Mouse (Mus musculus) stomach, embryonic 15.5 days (tissue): ENCODE data around the gene Gnb1l. TPM values are rescaled to one million over a fixed set of nuclear protein-coding genes. Genes with fewer than 3 reads are reported as not detected.
A peak's percentile ranks its signal among the peaks of the same experiment; 100 is the strongest.

Source experiments
- ATAC-seq: fragments of 200-750 bp; cut with Nextera tagmentation; 2 replicates; pipeline ENCODE4 v1.8.0; 2017; ENCODE audit warnings: low read depth, moderate number of reproducible peaks, moderate TSS enrichment; ENCODE audit not compliant: insufficient read depth, low FRiP score
- H3K27ac ChIP-seq: fragments of 300-500 bp; sonication (generic); 2 replicates; pipeline ENCODE4 v1.5.1; 2015; ENCODE audit warnings: mild to moderate bottlenecking, inconsistent platforms
- H3K27me3 ChIP-seq: fragments of 300-500 bp; sonication (generic); replicated peaks from 2 replicates; pipeline ENCODE4 v1.6.1; 2015; ENCODE audit warnings: inconsistent platforms
- H3K36me3 ChIP-seq: fragments of 300-500 bp; sonication (generic); 2 replicates; pipeline ENCODE4 v1.6.1; 2015; ENCODE audit warnings: inconsistent platforms
- H3K4me1 ChIP-seq: fragments of 300-500 bp; sonication (generic); 2 replicates; pipeline ENCODE4 v1.6.1; 2015; ENCODE audit warnings: inconsistent platforms
- H3K4me2 ChIP-seq: fragments of 300-500 bp; sonication (generic); 2 replicates; pipeline ENCODE4 v1.6.1; 2015; ENCODE audit warnings: mild to moderate bottlenecking, inconsistent platforms
- H3K4me3 ChIP-seq: fragments of 300-500 bp; sonication (generic); replicated peaks from 2 replicates; pipeline ENCODE4 v1.5.1; 2015; ENCODE audit warnings: inconsistent platforms
- H3K9ac ChIP-seq: fragments of 300-500 bp; sonication (generic); 2 replicates; pipeline ENCODE4 v1.6.1; 2015; ENCODE audit warnings: inconsistent platforms
- H3K9me3 ChIP-seq: fragments of 300-500 bp; sonication (generic); 2 replicates; pipeline ENCODE4 v1.6.1; 2016; ENCODE audit warnings: inconsistent platforms
- WGBS: fragments of 180-500 bp; shearing (Covaris S2); methylation state at CpG from one replicate; pipeline ENCODE4 v1.1.7; 2015; 5-methylcytosine and 5-hydroxymethylcytosine counted together
- polyA plus RNA-seq: library from polyadenylated mRNA; unstranded; fragments of >200 nt; fragmentation: Nextera tagmentation; extraction: Ambion mirVana; gene quantifications from 2 replicates; pipeline ENCODE4 v1.2.1, GENCODE M21; 2015

The Gnb1l gene
- polyA plus RNA-seq, 1 experiment from 2014 or later: 14.1 TPM

- Histone ChIP-seq H3K9me3 (no peaks in the 10 kb centered on the region), H3K36me3 (no peaks in the 10 kb centered on the region), H3K27ac (no peak overlapping the region), H3K4me2 (no peak overlapping the region), H3K4me1 (peaks cover 45% of the 10 kb centered on the region), H3K27me3 (peaks cover 93% of the 10 kb centered on the region), H3K4me3 (no peak overlapping the region), H3K9ac (no peak overlapping the region)
- ATAC-seq: no peak
- 48% methylated on average over 10 of the region's 10 CpGs for WGBS
Measured at GRCm38 (mm10) chr16:18583673-18584357, 85.3 kb downstream of the Gnb1l start.

- no peak for ATAC-seq
- Histone ChIP-seq H3K27ac (no peak overlapping the region), H3K27me3 (peaks cover 99% of the 10 kb centered on the region), H3K4me1 (peaks cover 47% of the 10 kb centered on the region), H3K36me3 (no peaks in the 10 kb centered on the region), H3K4me2 (peak overlapping the region; percentile 90), H3K4me3 (0 out of 2 replicates have a peak overlapping the region, but pooled peaks have one; percentile 42), H3K9ac (no peak overlapping the region), H3K9me3 (no peaks in the 10 kb centered on the region)
- WGBS: 54% methylated on average over 10 of the region's 10 CpGs
Measured at GRCm38 (mm10) chr16:18584901-18585510, 86.5 kb downstream of the Gnb1l start.

DNA sequence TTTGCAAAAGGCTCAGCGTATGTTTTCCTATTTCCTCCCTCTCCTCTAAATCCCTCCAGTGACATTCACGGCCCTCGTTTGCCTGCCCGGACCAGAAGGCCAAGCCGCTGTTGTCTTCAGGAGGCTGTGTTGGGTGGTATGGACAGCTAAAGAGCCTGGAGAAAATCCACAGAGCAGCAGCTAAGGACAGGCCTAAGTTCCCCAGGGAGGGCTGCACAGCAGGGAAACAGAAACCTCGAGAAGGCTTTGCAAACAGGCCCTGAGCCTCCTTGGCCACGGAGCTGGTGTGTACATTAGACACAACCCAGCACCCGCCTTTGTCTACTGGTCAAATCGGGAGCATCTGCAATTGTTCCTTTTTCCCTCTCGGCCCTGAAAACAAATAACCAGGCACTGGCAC is 87.2 kb downstream of the Gnb1l start:
- ATAC-seq: no peak
- peaks cover 98% of the 10 kb centered on the region for H3K27me3 ChIP-seq
- no peaks in the 10 kb centered on the region for H3K36me3 ChIP-seq
- peak overlapping the region; percentile 90 for H3K4me2 ChIP-seq
- H3K4me3 ChIP-seq: 0 out of 2 replicates have a peak overlapping the region, but pooled peaks have one; percentile 42
- H3K4me1 ChIP-seq: peaks cover 53% of the 10 kb centered on the region
- H3K9me3 ChIP-seq: no peaks in the 10 kb centered on the region
- no peak overlapping the region for H3K27ac ChIP-seq
- no peak overlapping the region for H3K9ac ChIP-seq
- WGBS: 29% methylated on average over 10 of the region's 10 CpGs

- 5% methylated on average over 80 of the region's 83 CpGs for WGBS
- H3K36me3 ChIP-seq: no peaks in the 10 kb centered on the region
- no peak overlapping the region for H3K27ac ChIP-seq
- H3K9me3 ChIP-seq: no peaks in the 10 kb centered on the region
- ATAC-seq: no peak
- peak overlapping the region; percentile 90 for H3K4me2 ChIP-seq
- no peak overlapping the region for H3K9ac ChIP-seq
- H3K4me1 ChIP-seq: peaks cover 53% of the 10 kb centered on the region
- H3K4me3 ChIP-seq: peak overlapping the region; percentile 42
- H3K27me3 ChIP-seq: peaks cover 98% of the 10 kb centered on the region
Measured at GRCm38 (mm10) chr16:18586076-18586905, 87.8 kb downstream of the Gnb1l start.

DNA sequence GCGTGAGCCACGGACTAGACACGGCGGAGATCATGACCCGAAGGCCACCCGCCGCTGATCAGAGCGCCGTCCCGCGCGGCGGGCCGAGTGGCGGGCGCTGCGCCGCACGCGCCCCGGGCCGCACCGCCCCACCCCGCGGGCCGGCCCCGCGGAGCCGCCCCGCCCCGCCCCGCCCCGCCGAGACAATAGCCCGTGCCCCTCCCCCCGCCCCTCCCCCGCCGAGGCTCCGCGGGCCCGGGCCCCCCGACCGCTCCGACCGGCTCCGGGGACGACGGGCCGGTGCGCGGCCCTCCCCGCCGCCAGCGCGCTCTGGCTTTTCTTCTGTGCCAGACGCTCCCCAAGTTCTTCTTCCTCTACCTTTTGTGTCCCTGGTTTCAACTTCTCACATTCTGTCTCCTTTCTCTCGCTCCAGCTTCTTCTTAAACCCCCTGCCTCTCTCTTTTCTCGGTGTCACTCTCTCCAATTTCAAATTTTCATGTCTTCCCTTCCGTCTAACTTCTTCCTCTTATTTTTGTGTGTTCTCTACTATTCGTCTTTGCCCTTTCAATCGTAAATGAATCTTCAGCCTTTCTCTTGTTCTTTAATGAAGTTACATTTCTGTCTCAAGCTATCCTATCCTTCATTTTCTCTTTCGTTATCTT is 88.5 kb downstream of the Gnb1l start:
- Histone ChIP-seq H3K9me3 (no peaks in the 10 kb centered on the region), H3K4me1 (peaks cover 52% of the 10 kb centered on the region), H3K27ac (no peak overlapping the region), H3K4me3 (peak overlapping the region; percentile 42), H3K27me3 (peaks cover 98% of the 10 kb centered on the region), H3K36me3 (no peaks in the 10 kb centered on the region), H3K4me2 (peak overlapping the region; percentile 90), H3K9ac (no peak overlapping the region)
- no peak for ATAC-seq
- 1% methylated on average over 46 of the region's 62 CpGs for WGBS

- Histone ChIP-seq H3K9me3 (no peaks in the 10 kb centered on the region), H3K27me3 (peaks cover 94% of the 10 kb centered on the region), H3K4me2 (peak overlapping the region; percentile 44), H3K4me3 (peak overlapping the region; percentile 23), H3K4me1 (peaks cover 42% of the 10 kb centered on the region), H3K36me3 (no peaks in the 10 kb centered on the region), H3K9ac (no peak overlapping the region), H3K27ac (no peak overlapping the region)
- WGBS: 4% methylated on average over 57 of the region's 57 CpGs
- 0 out of 2 replicates have a peak, but pooled peaks have one; percentile 16 for ATAC-seq
Measured at GRCm38 (mm10) chr16:18587847-18588737, 89.6 kb downstream of the Gnb1l start.

GRCm38 (mm10) chr16:18588738-18589055 is 90.2 kb downstream of the Gnb1l start:
- Histone ChIP-seq H3K4me1 (peaks cover 42% of the 10 kb centered on the region), H3K4me3 (no peak overlapping the region; the same call in 1 of the 2 replicates), H3K27ac (no peak overlapping the region), H3K9ac (no peak overlapping the region), H3K4me2 (no peak overlapping the region), H3K9me3 (no peaks in the 10 kb centered on the region), H3K36me3 (no peaks in the 10 kb centered on the region), H3K27me3 (peaks cover 94% of the 10 kb centered on the region)
- ATAC-seq: no peak
- 23% methylated on average over 28 of the region's 31 CpGs for WGBS

DNA sequence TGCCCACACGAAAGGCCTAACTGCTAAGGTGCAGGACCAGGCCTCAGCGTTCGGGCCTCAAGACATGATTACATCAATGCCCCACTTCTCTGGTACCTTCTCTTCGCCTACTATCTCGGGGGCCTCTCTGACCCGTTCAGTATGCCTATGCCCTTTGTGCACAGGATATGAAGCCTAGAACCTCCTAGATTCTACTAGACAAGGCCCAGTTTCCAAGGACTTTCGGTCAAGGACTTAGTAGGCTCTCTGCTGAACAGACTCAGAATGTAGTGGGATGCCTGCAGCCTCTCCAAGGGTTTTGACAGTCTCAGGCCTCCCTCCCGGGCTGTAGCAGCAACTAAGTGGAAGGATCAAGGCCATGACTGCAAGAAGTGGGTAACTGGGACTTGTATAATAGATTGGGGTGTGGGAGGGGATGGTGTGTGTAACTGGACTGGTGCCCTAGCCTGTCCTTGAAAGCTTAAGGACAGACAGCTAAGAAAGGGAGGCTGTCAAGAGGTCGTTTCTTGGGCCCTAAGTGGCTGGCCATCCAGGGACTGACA is 90.6 kb downstream of the Gnb1l start:
- WGBS: 59% methylated on average over 9 of the region's 9 CpGs
- ATAC-seq: no peak

DNA sequence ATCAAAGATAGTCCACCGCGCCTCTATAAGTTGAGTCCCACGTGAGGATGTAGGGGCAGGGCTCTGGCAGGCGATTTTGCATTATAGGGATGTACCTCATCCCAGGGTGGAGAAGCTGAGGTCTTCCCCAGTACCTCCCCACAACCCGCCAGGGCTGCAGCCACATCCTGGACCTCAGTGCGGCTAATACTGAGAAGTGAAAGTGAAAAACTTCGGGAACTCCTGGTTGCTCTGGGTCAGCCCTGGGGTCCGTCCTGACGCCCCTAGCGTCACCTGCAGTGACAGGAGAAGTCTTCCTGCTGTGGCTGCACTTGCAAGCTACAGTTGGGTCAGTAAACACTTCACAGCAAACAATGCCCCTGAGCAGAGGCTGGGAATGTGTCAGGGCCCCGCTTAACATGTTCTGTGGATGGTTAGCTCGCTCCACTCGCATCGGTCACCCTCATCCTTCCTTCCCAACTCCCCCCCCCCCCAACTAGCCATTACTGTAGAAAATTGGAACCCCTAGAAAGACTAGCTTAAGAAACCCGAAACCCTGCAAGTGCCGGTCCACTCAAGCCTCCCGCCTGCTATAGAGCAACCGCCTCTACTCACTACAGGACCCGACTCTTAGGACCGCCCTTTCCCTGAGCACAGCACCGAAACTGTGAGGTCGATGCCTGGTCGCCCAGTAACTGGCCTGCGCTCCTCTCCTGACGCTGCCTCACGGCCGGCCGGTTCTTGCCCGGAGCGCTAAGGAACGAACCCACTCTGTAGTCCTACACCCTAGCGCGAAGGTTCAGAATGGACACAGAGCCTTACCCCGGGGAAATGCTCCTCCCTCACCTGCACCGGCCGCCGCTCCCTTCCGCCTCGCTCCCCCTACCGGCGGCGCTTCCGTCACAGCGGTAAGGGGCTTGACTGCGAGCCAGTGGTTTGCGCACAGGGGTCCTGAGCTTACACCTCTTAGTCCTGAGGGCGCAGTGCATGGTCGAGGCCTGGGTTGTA is 91.6 kb downstream of the Gnb1l start, which contains the start of gene Tbx1:
Gene Tbx1, minus strand, starts transcription at position 868 of the 987 bp plus-strand sequence.
- H3K9ac ChIP-seq: peak within 1 kb of the TSS; percentile 9; the same call in 1 of the 2 replicates
- H3K27me3 ChIP-seq: peaks cover 80% of the 10 kb centered on the region
- H3K9me3 ChIP-seq: no peaks in the 10 kb centered on the region
- peaks cover 42% of the 10 kb centered on the region for H3K4me1 ChIP-seq
- H3K4me3 ChIP-seq: peak within 1 kb of the TSS; percentile 36
- H3K4me2 ChIP-seq: peak within 1 kb of the TSS; percentile 69
- 5% methylated on average over 48 of the region's 48 CpGs for WGBS
- no peak within 1 kb of the TSS for H3K27ac ChIP-seq
- H3K36me3 ChIP-seq: no peaks in the 10 kb centered on the region
- ATAC-seq: peak; percentile 12; the same call in 1 of the 2 replicates

More for the DNA sequence above, 90.6 kb downstream of the Gnb1l start:
- no peak overlapping the region; the same call in 1 of the 2 replicates for H3K4me3 ChIP-seq
- H3K27me3 ChIP-seq: peaks cover 89% of the 10 kb centered on the region
- no peak overlapping the region for H3K27ac ChIP-seq
- no peaks in the 10 kb centered on the region for H3K36me3 ChIP-seq
- H3K4me2 ChIP-seq: no peak overlapping the region
- no peak overlapping the region for H3K9ac ChIP-seq
- H3K4me1 ChIP-seq: peaks cover 42% of the 10 kb centered on the region
- H3K9me3 ChIP-seq: no peaks in the 10 kb centered on the region
